Mouse (Mus musculus) cerebellum, adult 2 months (tissue): ENCODE data around the gene Cmtm3. TPM values are rescaled to one million over a fixed set of nuclear protein-coding genes. Genes with fewer than 3 reads are reported as not detected.
A peak's percentile ranks its signal among the peaks of the same experiment; 100 is the strongest.

Source experiments
- DNase-seq, 2 experiments: peaks; one replicate each; pipeline ENCODE4 v3.0.0; 2021
- H3K27ac ChIP-seq: fragments of 200-500 bp; 2 replicates; pipeline ENCODE4 v1.5.1; 2012; ENCODE audit warnings: low read length, control low read depth, inconsistent platforms; ENCODE audit not compliant: insufficient read depth
- H3K27me3 ChIP-seq: fragments of 200-500 bp; 2 replicates; pipeline ENCODE4 v1.6.1; 2012; ENCODE audit warnings: inconsistent platforms, mild to moderate bottlenecking, low read length, moderate library complexity; ENCODE audit not compliant: control insufficient read depth, insufficient read depth
- H3K4me1 ChIP-seq: fragments of 200-500 bp; 2 replicates; pipeline ENCODE4 v1.6.1; 2011; ENCODE audit warnings: low read length; ENCODE audit not compliant: control insufficient read depth, insufficient read depth
- H3K4me3 ChIP-seq: fragments of 200-500 bp; replicated peaks from 2 replicates; pipeline ENCODE3; 2011; ENCODE audit warnings: mild to moderate bottlenecking, low read depth, low read length, control low read depth; ENCODE audit not compliant: insufficient read depth
- CTCF ChIP-seq: fragments of 200-500 bp; IDR thresholded peaks from 2 replicates; pipeline ENCODE4 v1.5.1; 2011; ENCODE audit warnings: low read depth, mild to moderate bottlenecking, control low read depth, low read length, moderate library complexity, borderline replicate concordance; ENCODE audit not compliant: insufficient read depth
- POLR2A ChIP-seq: fragments of 200-500 bp; IDR thresholded peaks from 2 replicates; pipeline ENCODE4 v1.6.1; 2011; ENCODE audit warnings: low read length, control low read depth, borderline replicate concordance; ENCODE audit not compliant: insufficient read depth
- WGBS: fragments of 180-500 bp; shearing (Covaris S2); methylation state at CpG from one replicate; pipeline ENCODE4 v1.1.7; 2018; 5-methylcytosine and 5-hydroxymethylcytosine counted together
- polyA plus RNA-seq: library from polyadenylated mRNA; depleted of rRNA; stranded (reverse); fragments of >200 nt; gene quantifications from 2 replicates; pipeline ENCODE4 v1.2.3, GENCODE M21; 2012

Gene Cmtm3
- polyA plus RNA-seq, 1 experiment = 16.9 TPM

DNA sequence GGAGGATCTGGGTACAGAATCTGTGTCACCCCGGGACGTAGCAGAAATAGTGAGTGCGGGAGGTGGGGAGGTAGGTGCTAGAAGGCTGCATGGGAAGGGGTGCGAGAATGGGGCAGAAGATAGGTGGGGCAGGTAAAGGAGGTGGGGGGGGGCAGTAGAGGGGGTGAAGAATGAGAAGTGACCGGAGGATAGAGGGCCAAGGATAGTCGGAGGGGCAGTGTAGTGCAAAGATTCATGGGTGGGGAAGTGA, 698 bp downstream of the Cmtm3 start:
- TF ChIP-seq POLR2A (no peak), CTCF (no peak)
- Histone ChIP-seq H3K27ac (no peak overlapping the region), H3K4me3 (peak overlapping the region; percentile 61), H3K27me3 (no peaks in the 10 kb centered on the region), H3K4me1 (peaks cover 8% of the 10 kb centered on the region; the same call in 1 of the 2 replicates)
- DNase-seq = no peak
- 8% methylated on average over 6 of the region's 6 CpGs for WGBS

DNA sequence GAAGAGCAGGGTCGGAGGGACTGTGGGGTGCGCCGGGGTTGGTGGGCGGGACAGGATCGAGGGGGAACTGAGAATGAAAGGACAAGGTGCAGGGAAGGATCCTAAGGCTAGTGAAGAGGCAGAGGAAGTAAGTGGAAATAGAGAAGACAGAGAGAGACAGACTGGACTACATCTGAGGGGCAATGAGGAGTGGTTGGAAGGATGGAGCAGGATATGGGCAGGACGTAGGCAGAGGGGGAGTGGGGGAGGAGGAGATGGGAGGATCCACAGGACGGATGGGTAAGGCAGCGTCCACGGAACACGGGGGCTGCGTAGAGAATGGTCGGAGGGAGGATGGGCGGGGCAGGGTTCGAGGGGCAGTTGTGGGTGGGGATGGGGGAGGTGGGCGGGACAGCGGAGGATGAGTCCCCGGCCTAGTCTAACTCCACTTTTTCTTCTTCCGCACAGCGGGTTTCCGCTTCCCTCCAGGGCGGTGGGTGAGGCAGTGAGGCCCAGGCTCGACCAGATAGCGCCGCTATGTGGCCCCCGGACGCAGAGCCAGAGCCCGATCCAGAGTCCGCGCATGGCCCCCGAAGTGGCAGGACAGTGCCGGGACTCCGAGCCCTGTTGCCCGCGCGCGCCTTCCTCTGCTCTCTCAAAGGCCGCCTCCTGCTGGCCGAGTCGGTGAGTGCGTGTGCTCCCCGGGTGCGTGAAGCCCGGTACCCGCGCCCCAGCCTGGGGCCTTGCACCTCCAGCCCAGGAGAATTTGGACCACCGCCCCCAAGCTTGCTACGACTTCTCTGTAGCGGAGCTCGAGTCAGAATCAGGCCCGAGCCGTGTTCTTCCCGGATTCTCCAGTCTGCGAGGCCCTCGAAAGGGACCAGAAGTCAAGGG, 1.3 kb downstream of the Cmtm3 start:
- peak overlapping the region; percentile 61 for H3K4me3 ChIP-seq
- TF ChIP-seq POLR2A (no peak), CTCF (0 out of 2 replicates have a peak, but pooled peaks have one; percentile 11)
- H3K4me1 ChIP-seq = peaks cover 8% of the 10 kb centered on the region; the same call in 1 of the 2 replicates
- H3K27ac ChIP-seq = no peak overlapping the region
- DNase-seq = peak; percentile 52 to 55
- H3K27me3 ChIP-seq = no peaks in the 10 kb centered on the region
- WGBS = under 1% methylated on average over 53 of the region's 54 CpGs

DNA sequence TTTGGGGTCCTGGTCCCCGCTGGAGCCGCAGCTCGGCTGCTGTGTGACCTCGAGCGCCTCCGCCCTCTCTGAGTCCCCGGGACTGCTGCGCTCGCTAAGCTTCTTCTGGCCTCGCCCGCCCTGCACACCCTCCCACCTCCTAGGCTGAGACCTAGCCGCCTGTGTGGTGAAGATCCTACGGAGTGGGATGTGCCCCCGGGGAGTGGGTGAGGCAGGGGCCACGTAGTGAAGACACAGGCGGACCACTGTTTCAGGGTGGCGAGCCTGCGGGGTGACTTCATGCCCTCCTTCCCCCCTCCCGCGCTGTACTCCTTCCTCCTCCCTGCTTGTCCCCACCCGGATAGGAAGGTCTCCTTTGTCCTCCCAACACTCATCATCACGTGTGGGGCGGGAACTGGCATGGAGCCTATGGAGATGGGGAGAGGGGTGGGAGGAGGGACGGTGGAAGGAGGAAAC, 1.9 kb downstream of the Cmtm3 start:
- Histone ChIP-seq H3K27ac (no peak overlapping the region), H3K4me1 (peaks cover 8% of the 10 kb centered on the region; the same call in 1 of the 2 replicates), H3K27me3 (no peaks in the 10 kb centered on the region), H3K4me3 (peak overlapping the region; percentile 61)
- TF ChIP-seq CTCF (no peak), POLR2A (no peak)
- 3% methylated on average over 24 of the region's 24 CpGs for WGBS
- peak in 1 of 2 experiments; percentile 24 for DNase-seq

DNA sequence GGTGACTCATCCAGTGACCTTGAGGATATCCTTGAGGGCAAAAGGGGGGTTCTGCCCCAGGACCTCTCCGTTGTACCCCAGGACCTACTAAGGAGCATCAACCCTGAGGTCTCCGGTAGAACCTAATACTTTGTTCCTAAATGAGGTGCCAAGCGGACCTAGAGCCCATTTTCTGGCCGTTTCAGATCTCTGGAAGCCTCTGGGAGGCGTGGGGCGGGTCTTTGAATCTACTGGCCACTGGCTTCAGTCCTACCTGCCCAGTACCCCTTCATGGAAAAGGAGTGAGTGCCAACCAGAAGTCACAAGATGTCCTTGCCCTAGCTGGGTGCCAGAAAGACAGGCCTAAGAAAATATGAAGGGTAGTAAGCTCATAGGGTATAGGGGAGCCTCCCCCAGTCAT, 2.5 kb downstream of the Cmtm3 start:
- Histone ChIP-seq H3K4me1 (peaks cover 8% of the 10 kb centered on the region; the same call in 1 of the 2 replicates), H3K27me3 (no peaks in the 10 kb centered on the region), H3K4me3 (no peak overlapping the region), H3K27ac (no peak overlapping the region)
- DNase-seq = no peak
- TF ChIP-seq POLR2A (no peak), CTCF (no peak)
- 54% methylated on average over 6 of the region's 6 CpGs for WGBS

DNA sequence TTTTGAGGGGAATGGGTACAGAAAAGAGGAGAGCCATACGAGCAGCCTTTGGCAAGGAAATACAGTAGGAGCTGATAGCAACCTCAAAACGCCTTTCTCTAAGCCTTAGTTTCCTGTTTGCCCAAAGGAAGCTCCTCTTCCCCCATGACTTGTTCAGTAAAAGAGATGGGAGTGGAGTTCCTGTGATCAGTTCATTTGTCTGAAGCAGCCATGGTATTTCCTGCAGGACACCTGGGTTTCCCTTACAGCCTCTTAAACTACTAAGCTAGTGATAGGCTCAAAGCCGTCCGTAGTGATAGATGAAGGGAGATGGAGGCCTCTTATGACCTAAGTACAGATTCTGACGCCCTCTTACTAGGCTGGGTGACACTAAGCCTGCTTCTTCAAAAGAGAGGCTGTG, 3.2 kb downstream of the Cmtm3 start:
- Histone ChIP-seq H3K27me3 (no peaks in the 10 kb centered on the region), H3K4me1 (peaks cover 8% of the 10 kb centered on the region; the same call in 1 of the 2 replicates), H3K4me3 (no peak overlapping the region), H3K27ac (no peak overlapping the region)
- DNase-seq = no peak
- 93% methylated on average over 5 of the region's 5 CpGs for WGBS
- TF ChIP-seq CTCF (no peak), POLR2A (no peak)

DNA sequence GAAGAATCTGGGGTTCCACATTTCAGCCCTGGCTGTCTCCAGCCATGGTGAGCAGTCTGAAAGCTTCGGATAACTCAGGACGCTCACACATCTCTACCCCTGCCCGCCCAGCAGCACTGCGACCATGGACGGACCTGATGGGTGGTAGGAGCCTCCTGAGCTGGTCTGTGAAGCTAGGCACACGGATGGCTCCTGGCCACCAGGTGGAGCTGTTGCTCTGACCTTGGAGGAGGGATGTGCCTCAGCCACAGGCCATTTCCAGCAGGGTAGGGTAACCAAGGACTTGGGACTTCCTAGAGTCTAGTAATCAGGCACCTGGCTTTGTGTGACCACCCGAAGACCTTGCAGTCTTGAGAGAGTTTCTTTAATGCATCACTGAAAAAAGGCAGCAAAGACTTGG, 4.7 kb downstream of the Cmtm3 start:
- Histone ChIP-seq H3K4me3 (no peak overlapping the region), H3K27ac (no peak overlapping the region), H3K27me3 (no peaks in the 10 kb centered on the region), H3K4me1 (peaks cover 8% of the 10 kb centered on the region; the same call in 1 of the 2 replicates)
- TF ChIP-seq POLR2A = no peak
- peak; percentile 100 for TF ChIP-seq CTCF
- WGBS = 10% methylated on average over 7 of the region's 7 CpGs
- DNase-seq = peak; percentile 85 to 93

DNA sequence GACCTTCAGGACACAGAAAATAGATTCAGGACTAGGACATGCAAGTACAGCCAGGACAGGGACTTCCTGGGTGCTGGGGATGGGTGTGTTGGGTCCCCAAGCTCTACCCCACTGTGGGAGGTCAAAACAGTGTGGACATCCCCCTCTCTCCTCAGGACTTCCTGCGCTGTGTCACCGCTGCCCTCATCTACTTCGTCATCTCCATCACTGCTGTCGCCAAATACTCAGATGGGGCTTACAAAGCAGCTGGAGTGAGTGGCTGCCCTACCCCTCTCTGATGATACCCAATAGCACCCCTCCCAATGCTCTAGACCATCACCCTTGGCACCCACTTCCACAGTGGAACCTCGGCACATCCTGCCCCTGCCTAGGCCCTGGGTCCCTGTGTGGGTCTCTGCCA, 5.4 kb downstream of the Cmtm3 start:
- H3K4me1 ChIP-seq = peaks cover 8% of the 10 kb centered on the region; the same call in 1 of the 2 replicates
- 87% methylated on average over 5 of the region's 5 CpGs for WGBS
- no peak overlapping the region for H3K27ac ChIP-seq
- no peak for DNase-seq
- TF ChIP-seq POLR2A = no peak
- no peak for TF ChIP-seq CTCF
- H3K27me3 ChIP-seq = no peaks in the 10 kb centered on the region
- no peak overlapping the region for H3K4me3 ChIP-seq

DNA sequence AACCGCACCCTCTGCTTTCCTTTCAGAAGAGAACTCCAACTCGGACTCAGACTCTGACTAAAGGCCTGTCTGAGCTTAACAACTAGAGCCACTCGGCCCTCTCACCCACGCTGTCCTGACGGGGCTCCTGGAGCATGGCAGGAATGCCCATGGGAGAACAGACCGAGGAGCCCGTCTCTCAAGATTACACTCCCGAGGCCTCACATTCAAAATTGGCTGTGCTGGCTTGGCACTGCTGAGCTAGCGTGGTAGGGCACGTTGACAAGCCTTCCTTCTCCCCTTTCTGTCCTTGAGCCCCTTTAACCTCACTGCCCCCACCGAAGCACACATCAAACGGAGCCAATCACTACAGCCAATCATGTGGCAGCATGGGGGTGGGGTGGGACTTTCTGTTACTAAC, 7.5 kb downstream of the Cmtm3 start:
- 49% methylated on average over 12 of the region's 12 CpGs for WGBS
- DNase-seq = no peak
- TF ChIP-seq CTCF (no peak), POLR2A (no peak)

More for the DNA sequence above, 7.5 kb downstream of the Cmtm3 start:
- Histone ChIP-seq H3K27ac (no peak overlapping the region), H3K4me1 (no peaks in the 10 kb centered on the region; the same call in 1 of the 2 replicates), H3K27me3 (no peaks in the 10 kb centered on the region), H3K4me3 (no peak overlapping the region)
